21 mouse cellular contexts compared by ENCODE assay signal in genomic region chr2:154972981-154973380, GRCm38 (mm10). TPM values are rescaled to one million over a fixed set of nuclear protein-coding genes. Genes with fewer than 3 reads are reported as not detected.
DNase-seq lines count a peak whose midpoint lies in the region; ATAC-seq lines count a peak whose summit lies in the region.
"Had no signal": no experiment of that assay in that cellular context is flagged by ENCODE, and none has a peak within 500 bp of the region (broad histone marks: within the 10 kb centered on the region; RNA-seq: fewer than 3 reads in every experiment).

No protein-coding gene starts in this region.

- no peak overlapping the region for H3K4me2 ChIP-seq in embryonic facial prominence, embryonic 11.5 days (ENCODE audit: low read depth, low read length)
- H3K4me2 ChIP-seq in lung, embryonic 16.5 days (ENCODE audit: low read depth, low read length), result no peak overlapping the region
- H3K4me2 ChIP-seq: forebrain, embryonic 12.5 days; hindbrain, embryonic 15.5 days had no signal

- ATAC-seq in embryonic facial prominence, embryonic 11.5 days (replicated peaks; ENCODE audit: insufficient number of reproducible peaks, low FRiP score, low TSS enrichment, low read depth), result no peak
- no peak for ATAC-seq in lung, embryonic 16.5 days (ENCODE audit: low read depth)
- ATAC-seq: activated CD4-positive, CD25-positive, alpha-beta regulatory T cell, adult 4 months; forebrain, embryonic 16.5 days; inflammation-experienced regulatory T-cells, adult 6 months; Patski had no signal

- peak; percentile 66 for DNase-seq in embryonic facial prominence, embryonic 11.5 days (ENCODE audit: low spot score)
- DNase-seq in embryonic facial prominence, embryonic 10.5 days (ENCODE audit: low spot score), result no peak
- DNase-seq in lung, postnatal 25 days (ENCODE audit: low spot score), result no peak
- DNase-seq in hindlimb bud, embryonic 11.5 days (ENCODE audit: extremely low spot score, low read depth, low spot score), result peak; percentile 79
- DNase-seq in forebrain, embryonic 10.5 days (ENCODE audit: extremely low spot score, low spot score), result no peak
- DNase-seq in kidney, postnatal 14 days, result no peak
- DNase-seq: adrenal gland, postnatal 14 days; cerebellum, adult 11-12 months; cerebellum, adult 9-10 months; cerebellum, postnatal 25 days; gastrocnemius, postnatal 14 days; heart, postnatal 36 days had no signal

- no peaks in the 10 kb centered on the region for H3K4me1 ChIP-seq in embryonic facial prominence, embryonic 11.5 days (ENCODE audit: control insufficient read depth, insufficient read depth, low read length)
- peaks cover 30% of the 10 kb centered on the region for H3K4me1 ChIP-seq in embryonic facial prominence, embryonic 10.5 days
- H3K4me1 ChIP-seq in lung, embryonic 16.5 days (replicated peaks; ENCODE audit: control insufficient read depth, insufficient read depth, low read length), result peaks cover 15% of the 10 kb centered on the region
- H3K4me1 ChIP-seq in forebrain, embryonic 10.5 days, result peaks cover 8% of the 10 kb centered on the region; the same call in 1 of the 2 replicates
- H3K4me1 ChIP-seq: hindbrain, embryonic 15.5 days had no signal

- WGBS in embryonic facial prominence, embryonic 11.5 days, result 35% methylated on average over 5 of the region's 5 CpGs
- WGBS in embryonic facial prominence, embryonic 10.5 days, result 49% methylated on average over 5 of the region's 5 CpGs
- 47% methylated on average over 5 of the region's 5 CpGs for WGBS in lung, embryonic 16.5 days
- 78% methylated on average over 5 of the region's 5 CpGs for WGBS in forebrain, embryonic 10.5 days

- no peak overlapping the region for H3K9ac ChIP-seq in embryonic facial prominence, embryonic 11.5 days (replicated peaks; ENCODE audit: low read length)
- no peak overlapping the region for H3K9ac ChIP-seq in lung, embryonic 16.5 days (ENCODE audit: low read length)
- H3K9ac ChIP-seq: forebrain, embryonic 12.5 days; heart, embryonic 13.5 days; hindbrain, embryonic 15.5 days had no signal

- H3K27ac ChIP-seq in embryonic facial prominence, embryonic 11.5 days (replicated peaks; ENCODE audit: low read depth, low read length), result no peak overlapping the region
- H3K27ac ChIP-seq in embryonic facial prominence, embryonic 10.5 days (replicated peaks), result no peak overlapping the region
- H3K27ac ChIP-seq in lung, embryonic 16.5 days (ENCODE audit: low read length), result peak overlapping the region; percentile 50
- no peak overlapping the region for H3K27ac ChIP-seq in forebrain, embryonic 10.5 days
- H3K27ac ChIP-seq: forebrain, embryonic 12.5 days; heart, embryonic 13.5 days; hindbrain, embryonic 15.5 days had no signal

- H3K4me3 ChIP-seq in embryonic facial prominence, embryonic 11.5 days (ENCODE audit: low read depth, low read length), result no peak overlapping the region
- H3K4me3 ChIP-seq in embryonic facial prominence, embryonic 10.5 days, result no peak overlapping the region
- no peak overlapping the region for H3K4me3 ChIP-seq in lung, embryonic 16.5 days (ENCODE audit: low read length)
- no peak overlapping the region for H3K4me3 ChIP-seq in forebrain, embryonic 10.5 days
- H3K4me3 ChIP-seq: forebrain, embryonic 12.5 days; heart, embryonic 13.5 days; hindbrain, embryonic 15.5 days had no signal

- no peaks in the 10 kb centered on the region for H3K27me3 ChIP-seq in embryonic facial prominence, embryonic 11.5 days (ENCODE audit: control insufficient read depth, insufficient read depth, low read length)
- H3K27me3 ChIP-seq in embryonic facial prominence, embryonic 10.5 days (replicated peaks; ENCODE audit: low read depth, poor library complexity, severe bottlenecking), result peaks cover 5% of the 10 kb centered on the region; the same call in 1 of the 2 replicates
- no peaks in the 10 kb centered on the region for H3K27me3 ChIP-seq in lung, embryonic 16.5 days (ENCODE audit: control insufficient read depth, insufficient read depth, low read depth, low read length)
- H3K27me3 ChIP-seq in forebrain, embryonic 10.5 days (ENCODE audit: poor library complexity, severe bottlenecking), result no peaks in the 10 kb centered on the region
- H3K27me3 ChIP-seq: forebrain, embryonic 12.5 days; hindbrain, embryonic 15.5 days had no signal

- H3K9me3 ChIP-seq in embryonic facial prominence, embryonic 11.5 days (replicated peaks; ENCODE audit: control insufficient read depth, low read length), result no peaks in the 10 kb centered on the region
- H3K9me3 ChIP-seq in embryonic facial prominence, embryonic 10.5 days, result no peaks in the 10 kb centered on the region
- H3K9me3 ChIP-seq in lung, embryonic 16.5 days (ENCODE audit: control insufficient read depth, low read length), result no peaks in the 10 kb centered on the region
- H3K9me3 ChIP-seq in forebrain, embryonic 10.5 days, result no peaks in the 10 kb centered on the region
- H3K9me3 ChIP-seq: forebrain, embryonic 12.5 days; heart, embryonic 13.5 days; hindbrain, embryonic 15.5 days had no signal

- H3K36me3 ChIP-seq in embryonic facial prominence, embryonic 11.5 days (replicated peaks; ENCODE audit: control insufficient read depth, insufficient read depth, low read depth, low read length), result no peaks in the 10 kb centered on the region
- H3K36me3 ChIP-seq in embryonic facial prominence, embryonic 10.5 days (replicated peaks), result no peaks in the 10 kb centered on the region
- no peaks in the 10 kb centered on the region for H3K36me3 ChIP-seq in lung, embryonic 16.5 days (ENCODE audit: control insufficient read depth, insufficient read depth, low read length)
- H3K36me3 ChIP-seq in forebrain, embryonic 10.5 days (replicated peaks), result no peaks in the 10 kb centered on the region
- H3K36me3 ChIP-seq: forebrain, embryonic 12.5 days; heart, embryonic 13.5 days; hindbrain, embryonic 15.5 days had no signal

RNA-seq across cellular contexts. Expression of gene Gm14226, which starts 45.1 kb away (rescaled TPM):
- 3.5 and 3.7 TPM in 2 replicates for polyA plus RNA-seq in embryonic facial prominence, embryonic 11.5 days (2014; fragmentation: Nextera tagmentation; extraction: Ambion mirVana)
- 0.88 and 1.3 TPM in 2 replicates for polyA plus RNA-seq in embryonic facial prominence, embryonic 10.5 days (2016; fragmentation: Nextera tagmentation; extraction: Ambion mirVana)
- polyA plus RNA-seq in lung, embryonic 16.5 days (2015; fragmentation: Nextera tagmentation; extraction: Ambion mirVana), result 0.21 and 0.35 TPM in 2 replicates
- 0.06 and 0.20 TPM in 2 replicates for polyA plus RNA-seq in forebrain, embryonic 10.5 days (2016; fragmentation: Nextera tagmentation; extraction: Ambion mirVana)
- polyA plus RNA-seq: C2C12 had no signal

Comparison
In these comparisons a context has a peak if more than half of its experiments do, and no peak if none do; other contexts are left out.
1. DNase-seq: peak in embryonic facial prominence, embryonic 11.5 days (single experiment) and hindlimb bud, embryonic 11.5 days (single experiment); none in embryonic facial prominence, embryonic 10.5 days (single experiment), lung, postnatal 25 days (single experiment), forebrain, embryonic 10.5 days (single experiment) and kidney, postnatal 14 days (single experiment).